Mouse (Mus musculus) MEL (cell line): ENCODE results near the gene Trdmt1.

ENCODE experiments used
- BHLHE40 ChIP-seq: IDR thresholded peaks from 2 replicates; pipeline ENCODE4 v1.6.1; 2012; ENCODE audit warnings: low read depth, mild to moderate bottlenecking, inconsistent platforms, low read length, improper control_type of control experiment, borderline replicate concordance
- CTCF ChIP-seq, 3 experiments: IDR thresholded peaks in 2 of 3; conservative IDR thresholded peaks in 1 of 3; 2 replicates each; pipeline ENCODE4 v1.5.1; 2011 to 2012; ENCODE audit warnings: low read length in 3 of 3, low read depth in 2 of 3, mild to moderate bottlenecking in 2 of 3, improper control_type of control experiment in 1 of 3, inconsistent platforms in 1 of 3, mixed read lengths in 1 of 3, moderate library complexity in 1 of 3; ENCODE audit not compliant: control insufficient read depth in 1 of 3, insufficient read depth in 1 of 3, poor library complexity in 1 of 3, severe bottlenecking in 1 of 3
- GABPA ChIP-seq: IDR thresholded peaks from 2 replicates; pipeline ENCODE4 v1.6.1; 2012; ENCODE audit warnings: low read depth, mild to moderate bottlenecking, inconsistent platforms, low read length, improper control_type of control experiment, moderate library complexity
- GATA1 ChIP-seq: IDR thresholded peaks from 2 replicates; pipeline ENCODE4 v1.6.1; 2011; ENCODE audit warnings: low read depth, low read length, improper control_type of control experiment
- JUND ChIP-seq: IDR thresholded peaks from 2 replicates; pipeline ENCODE4 v1.6.1; 2011; ENCODE audit warnings: low read depth, mild to moderate bottlenecking, improper control_type of control experiment, low read length
- MAX ChIP-seq: IDR thresholded peaks from 2 replicates; pipeline ENCODE4 v1.6.1; 2011; ENCODE audit warnings: low read length, improper control_type of control experiment
- NRF1 ChIP-seq: IDR thresholded peaks from 2 replicates; pipeline ENCODE4 v1.6.1; 2014; ENCODE audit warnings: low read depth, mild to moderate bottlenecking, inconsistent platforms, low read length, improper control_type of control experiment, moderate library complexity; ENCODE audit not compliant: poor library complexity, insufficient read depth, severe bottlenecking
- RCOR1 ChIP-seq: IDR thresholded peaks from 2 replicates; pipeline ENCODE4 v1.6.1; 2012; ENCODE audit warnings: low read depth, mild to moderate bottlenecking, inconsistent platforms, low read length, improper control_type of control experiment
- ZMIZ1 ChIP-seq: IDR thresholded peaks from 2 replicates; pipeline ENCODE4 v1.6.1; 2012; ENCODE audit warnings: low read depth, mild to moderate bottlenecking, inconsistent platforms, low read length, improper control_type of control experiment, moderate library complexity

DNA sequence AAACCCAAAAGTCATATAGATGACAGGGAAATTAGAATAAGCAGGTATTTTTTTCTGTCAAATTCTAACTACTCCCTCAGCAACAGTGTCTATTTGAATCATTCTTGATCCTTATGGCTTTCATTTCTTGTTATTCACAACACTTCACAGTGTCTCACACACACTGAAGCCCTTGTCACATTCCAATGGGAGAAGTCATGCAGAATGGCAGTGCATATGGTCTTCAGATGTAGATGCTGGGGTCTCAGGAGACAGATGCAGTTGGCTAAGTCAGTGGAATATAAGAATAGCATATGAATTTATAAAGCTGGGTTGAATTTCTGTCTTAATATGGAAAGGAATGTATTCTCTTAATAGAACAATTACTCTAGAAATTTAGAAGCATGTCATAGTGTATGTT lies 11.8 kb upstream of the Trdmt1 start:
- no peak for TF ChIP-seq JUND
- TF ChIP-seq RCOR1, result no peak
- TF ChIP-seq CTCF (IDR thresholded peaks at IDR 0.05 in 2 of 3, conservative IDR thresholded peaks at IDR 0.05 in 1 of 3; ENCODE audit: control insufficient read depth in 1 of 3, insufficient read depth in 1 of 3, low read depth in 2 of 3, low read length in 3 of 3, poor library complexity in 1 of 3, severe bottlenecking in 1 of 3), result no peak
- TF ChIP-seq NRF1, result no peak
- no peak for TF ChIP-seq MAX
- no peak for TF ChIP-seq GATA1
- no peak for TF ChIP-seq BHLHE40
- no peak for TF ChIP-seq ZMIZ1
- no peak for TF ChIP-seq GABPA
